Mouse (Mus musculus): Measurements from ENCODE around the gene Dmxl2. TPM values are rescaled to one million over a fixed set of nuclear protein-coding genes. Genes with fewer than 3 reads are reported as not detected.

Gene Dmxl2
- total RNA-seq (2014; rRNA removed; ENCODE audit: low replicate concordance) (12.6 and 26.6 TPM in 2 replicates), polyA plus RNA-seq (2015; fragmentation: Nextera tagmentation; extraction: Ambion mirVana) (4.4 and 4.8 TPM in 2 replicates)

DNA sequence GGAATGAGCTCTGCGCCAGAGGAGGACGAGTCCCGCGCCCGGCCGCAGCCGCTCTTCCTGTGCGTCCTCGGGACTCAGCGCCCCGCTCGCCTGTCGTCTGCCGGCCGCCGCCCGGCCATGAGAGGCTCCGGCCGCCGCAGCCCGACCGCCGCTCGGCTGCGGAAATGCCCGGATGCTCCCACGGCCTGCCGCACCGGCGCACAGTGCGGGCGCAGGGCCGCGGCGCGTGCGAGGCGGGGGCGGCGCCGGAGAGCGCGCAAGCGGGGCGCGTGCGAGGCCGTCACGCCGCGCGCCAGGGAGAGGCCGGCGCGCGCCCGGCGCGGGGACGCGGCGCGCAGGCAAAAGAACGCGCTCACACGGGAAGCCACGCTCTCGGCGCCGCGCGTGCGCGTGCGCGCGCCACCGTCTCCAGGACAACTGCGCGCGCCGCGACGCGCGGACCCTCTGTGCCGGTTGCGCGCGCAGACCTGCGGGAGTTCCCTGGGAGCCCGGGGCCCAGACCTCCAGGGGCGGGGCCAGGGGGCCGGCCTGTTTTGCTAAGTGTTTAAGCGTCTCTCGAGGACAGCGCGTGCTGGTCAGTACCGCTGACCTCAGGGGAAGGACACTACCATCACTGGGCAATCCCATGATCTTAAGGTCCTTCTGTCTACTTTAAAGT is at the start of gene Dmxl2:
Dmxl2 (minus strand) TSS at position 174 of the 658 bp plus-strand sequence.
- TF ChIP-seq EP300 (IDR thresholded peaks at IDR 0.05; ENCODE audit: low read depth) (no peak), CTCF (IDR thresholded peaks at IDR 0.05; ENCODE audit: low read depth) (no peak)
- peak within 1 kb of the TSS; percentile 78 for H3K4me3 ChIP-seq (ENCODE audit: low read depth, low read length)
- no peaks in the 10 kb centered on the region for H3K36me3 ChIP-seq (replicated peaks; ENCODE audit: control insufficient read depth, insufficient read depth, low read length)
- no peaks in the 10 kb centered on the region for H3K9me3 ChIP-seq (replicated peaks; ENCODE audit: control insufficient read depth, low read length)
- no peaks in the 10 kb centered on the region for H3K4me1 ChIP-seq (ENCODE audit: control insufficient read depth, insufficient read depth)
- peak; percentile 88 for DNase-seq (ENCODE audit: low spot score)
- peak within 1 kb of the TSS; percentile 73 for H3K27ac ChIP-seq (ENCODE audit: low read depth)
- ATAC-seq (ENCODE audit: insufficient read depth, low read depth), result peak; percentile 94
- peak within 1 kb of the TSS; percentile 98 for H3K4me2 ChIP-seq (ENCODE audit: low read depth, low read length)
- WGBS, result under 1% methylated on average over 69 of the region's 99 CpGs
- peak within 1 kb of the TSS; percentile 64 for H3K9ac ChIP-seq (replicated peaks; ENCODE audit: low read depth, low read length)
- no peaks in the 10 kb centered on the region for H3K27me3 ChIP-seq (ENCODE audit: control insufficient read depth, insufficient read depth, low read length)

DNA sequence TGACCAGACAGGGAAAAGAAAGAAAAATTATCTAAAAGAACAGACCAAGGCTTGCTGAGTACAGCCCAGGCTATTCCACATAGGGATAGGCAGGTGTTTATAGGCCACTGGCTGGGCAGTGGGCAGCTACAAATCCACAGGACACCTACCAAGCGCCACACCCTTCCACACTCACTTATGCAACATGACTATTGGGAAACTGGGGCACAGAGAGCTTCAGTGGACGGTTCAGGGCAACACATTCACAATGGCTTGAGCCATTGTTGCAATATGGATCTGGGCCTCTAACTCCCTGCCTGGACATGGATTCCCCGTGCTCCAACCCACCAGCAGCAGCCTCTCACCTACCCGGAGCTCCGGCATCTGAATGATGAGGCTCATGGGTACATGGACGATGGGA is 48.0 kb upstream of the Dmxl2 start:
- no peak overlapping the region for H3K27ac ChIP-seq (ENCODE audit: low read depth)
- DNase-seq (ENCODE audit: low spot score) (no peak), ATAC-seq (ENCODE audit: insufficient read depth, low read depth) (no peak)
- no peak overlapping the region for H3K9ac ChIP-seq (replicated peaks; ENCODE audit: low read depth, low read length)
- H3K4me2 ChIP-seq (ENCODE audit: low read depth, low read length), result no peak overlapping the region
- no peaks in the 10 kb centered on the region for H3K27me3 ChIP-seq (ENCODE audit: control insufficient read depth, insufficient read depth, low read length)
- no peaks in the 10 kb centered on the region for H3K4me1 ChIP-seq (ENCODE audit: control insufficient read depth, insufficient read depth)
- TF ChIP-seq CTCF (IDR thresholded peaks at IDR 0.05; ENCODE audit: low read depth) (no peak), EP300 (IDR thresholded peaks at IDR 0.05; ENCODE audit: low read depth) (no peak)
- H3K9me3 ChIP-seq (replicated peaks; ENCODE audit: control insufficient read depth, low read length), result no peaks in the 10 kb centered on the region
- no peaks in the 10 kb centered on the region for H3K36me3 ChIP-seq (replicated peaks; ENCODE audit: control insufficient read depth, insufficient read depth, low read length)
- no peak overlapping the region for H3K4me3 ChIP-seq (ENCODE audit: low read depth, low read length)
- WGBS, result 86% methylated on average over 6 of the region's 6 CpGs

DNA sequence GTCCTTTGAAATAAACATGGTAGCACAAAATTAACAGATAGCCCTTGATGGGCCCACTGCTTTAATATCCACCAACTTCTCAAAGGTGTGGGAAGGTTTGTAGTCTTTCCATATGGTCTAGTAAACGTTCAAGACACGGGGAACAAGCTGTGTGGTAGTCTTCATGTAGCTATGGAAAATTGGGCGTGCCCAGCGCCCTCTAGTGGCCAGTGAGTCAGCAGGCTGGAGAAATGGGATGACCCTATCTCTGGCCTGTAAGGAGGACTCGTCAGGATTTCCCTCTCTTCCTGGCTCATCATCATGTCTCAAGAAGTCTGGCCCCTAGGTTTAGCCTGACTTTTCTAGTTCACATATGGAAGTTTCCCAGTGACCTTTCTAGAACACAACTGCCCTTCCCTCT is 46.1 kb upstream of the Dmxl2 start:
- DNase-seq (ENCODE audit: low spot score), result no peak
- WGBS, result 13% methylated on average over 5 of the region's 5 CpGs
- H3K27ac ChIP-seq (ENCODE audit: low read depth), result no peak overlapping the region
- no peaks in the 10 kb centered on the region for H3K9me3 ChIP-seq (replicated peaks; ENCODE audit: control insufficient read depth, low read length)
- no peaks in the 10 kb centered on the region for H3K36me3 ChIP-seq (replicated peaks; ENCODE audit: control insufficient read depth, insufficient read depth, low read length)
- H3K4me2 ChIP-seq (ENCODE audit: low read depth, low read length), result no peak overlapping the region
- H3K9ac ChIP-seq (replicated peaks; ENCODE audit: low read depth, low read length), result no peak overlapping the region
- no peaks in the 10 kb centered on the region for H3K27me3 ChIP-seq (ENCODE audit: control insufficient read depth, insufficient read depth, low read length)
- H3K4me1 ChIP-seq (ENCODE audit: control insufficient read depth, insufficient read depth), result no peaks in the 10 kb centered on the region
- no peak; the same call in 1 of the 2 replicates for ATAC-seq (ENCODE audit: insufficient read depth, low read depth)
- H3K4me3 ChIP-seq (ENCODE audit: low read depth, low read length), result no peak overlapping the region
- peak; percentile 69 for TF ChIP-seq CTCF (IDR thresholded peaks at IDR 0.05; ENCODE audit: low read depth)
- TF ChIP-seq EP300 (IDR thresholded peaks at IDR 0.05; ENCODE audit: low read depth), result no peak

DNA sequence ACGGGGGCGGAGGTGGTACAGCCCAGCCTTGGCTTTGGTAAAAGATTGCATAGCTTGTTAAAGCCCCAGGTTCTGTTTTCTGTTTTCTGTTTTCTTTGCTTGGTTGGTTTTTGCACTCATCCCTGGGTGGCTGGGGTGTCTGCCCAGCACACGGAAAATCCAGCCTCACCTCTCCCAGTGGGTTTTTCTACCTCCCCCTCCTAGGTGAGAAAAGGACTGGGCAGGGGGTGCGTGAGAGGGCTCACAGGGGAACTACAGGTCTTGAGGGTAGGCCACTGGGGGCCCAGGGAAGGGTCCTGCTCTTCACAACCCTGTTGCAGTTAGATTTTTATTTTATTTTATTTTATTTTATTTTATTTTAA is 43.5 kb upstream of the Dmxl2 start:
- H3K36me3 ChIP-seq (replicated peaks; ENCODE audit: control insufficient read depth, insufficient read depth, low read length), result no peaks in the 10 kb centered on the region
- no peak overlapping the region for H3K4me3 ChIP-seq (ENCODE audit: low read depth, low read length)
- H3K4me2 ChIP-seq (ENCODE audit: low read depth, low read length), result no peak overlapping the region
- 89% methylated on average over 4 of the region's 4 CpGs for WGBS
- no peak for DNase-seq (ENCODE audit: low spot score)
- H3K27me3 ChIP-seq (ENCODE audit: control insufficient read depth, insufficient read depth, low read length), result no peaks in the 10 kb centered on the region
- no peak for ATAC-seq (ENCODE audit: insufficient read depth, low read depth)
- H3K9ac ChIP-seq (replicated peaks; ENCODE audit: low read depth, low read length), result no peak overlapping the region
- no peak for TF ChIP-seq EP300 (IDR thresholded peaks at IDR 0.05; ENCODE audit: low read depth)
- TF ChIP-seq CTCF (IDR thresholded peaks at IDR 0.05; ENCODE audit: low read depth), result no peak
- no peak overlapping the region for H3K27ac ChIP-seq (ENCODE audit: low read depth)
- no peaks in the 10 kb centered on the region for H3K4me1 ChIP-seq (ENCODE audit: control insufficient read depth, insufficient read depth)
- H3K9me3 ChIP-seq (replicated peaks; ENCODE audit: control insufficient read depth, low read length), result no peaks in the 10 kb centered on the region

DNA sequence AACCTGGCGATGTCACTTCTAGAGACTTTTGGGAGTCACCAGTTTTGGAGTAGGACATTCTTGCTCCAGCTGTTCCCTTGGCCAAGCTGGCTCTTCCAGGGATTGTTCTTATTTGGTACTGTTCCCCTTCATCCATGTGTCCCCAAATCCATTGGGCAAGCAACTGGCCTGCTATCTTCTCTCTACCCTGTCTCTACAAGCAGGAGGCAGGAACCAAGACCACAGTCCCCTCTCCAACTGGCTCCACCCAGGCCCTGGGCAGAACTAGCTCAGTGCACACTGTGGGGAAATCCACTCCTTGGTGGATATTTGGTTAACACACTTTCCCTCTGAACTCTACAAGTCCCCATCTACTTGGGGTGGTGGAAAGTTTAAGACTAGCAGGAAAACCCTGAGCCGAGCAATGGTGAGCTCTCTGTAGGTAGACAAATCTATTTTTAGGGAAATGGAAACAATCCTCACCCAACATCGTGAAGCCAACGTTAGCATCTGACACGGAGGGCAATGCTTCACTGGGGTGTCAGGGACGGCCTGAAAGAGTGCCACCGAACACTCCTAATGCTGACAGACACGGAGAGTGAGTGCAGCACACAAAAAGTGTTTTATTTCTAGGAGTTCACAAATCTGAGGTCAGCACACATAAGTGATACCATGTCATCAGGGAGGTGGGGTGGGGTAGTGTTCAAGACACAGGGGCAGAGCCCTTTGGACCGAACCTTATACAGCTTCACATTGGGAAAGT is 43.0 kb upstream of the Dmxl2 start:
- ATAC-seq (ENCODE audit: insufficient read depth, low read depth) (no peak), DNase-seq (ENCODE audit: low spot score) (no peak)
- Histone ChIP-seq H3K9me3 (replicated peaks; ENCODE audit: control insufficient read depth, low read length) (no peaks in the 10 kb centered on the region), H3K36me3 (replicated peaks; ENCODE audit: control insufficient read depth, insufficient read depth, low read length) (no peaks in the 10 kb centered on the region), H3K27ac (ENCODE audit: low read depth) (no peak overlapping the region), H3K4me2 (ENCODE audit: low read depth, low read length) (no peak overlapping the region), H3K27me3 (ENCODE audit: control insufficient read depth, insufficient read depth, low read length) (no peaks in the 10 kb centered on the region), H3K9ac (replicated peaks; ENCODE audit: low read depth, low read length) (no peak overlapping the region), H3K4me3 (ENCODE audit: low read depth, low read length) (no peak overlapping the region), H3K4me1 (ENCODE audit: control insufficient read depth, insufficient read depth) (no peaks in the 10 kb centered on the region)
- no peak for TF ChIP-seq EP300 (IDR thresholded peaks at IDR 0.05; ENCODE audit: low read depth)
- TF ChIP-seq CTCF (IDR thresholded peaks at IDR 0.05; ENCODE audit: low read depth), result no peak
- WGBS, result 66% methylated on average over 9 of the region's 9 CpGs

All from heart, postnatal 0 days (tissue).